Mouse (Mus musculus) 416B (cell line): ENCODE data around the gene Atp9a.

Experiments used
- DNase-seq: peaks from one replicate; pipeline ENCODE4 v3.0.0; 2011; ENCODE audit warnings: low read depth

Atp9a gene

DNA sequence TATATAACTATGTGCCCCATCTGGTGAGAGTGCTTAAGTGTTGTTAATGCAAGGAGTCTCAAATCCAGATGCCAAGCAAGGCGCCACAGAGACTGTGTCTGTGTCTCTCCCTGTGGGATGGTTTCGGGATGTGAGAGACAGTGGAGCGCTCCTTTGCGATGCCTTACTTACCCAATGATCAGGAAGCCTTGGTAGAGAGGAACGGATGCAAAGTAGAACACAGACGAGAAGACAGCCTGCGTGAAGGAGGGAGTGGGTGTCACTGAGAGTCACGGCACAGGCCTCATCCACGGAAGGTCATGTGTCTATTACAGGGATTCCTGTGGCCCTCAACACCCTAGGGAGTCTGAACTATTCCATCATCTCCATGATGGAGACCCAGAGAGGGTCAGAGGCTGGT is 101.7 kb downstream of the Atp9a start:
- no peak for DNase-seq

DNA sequence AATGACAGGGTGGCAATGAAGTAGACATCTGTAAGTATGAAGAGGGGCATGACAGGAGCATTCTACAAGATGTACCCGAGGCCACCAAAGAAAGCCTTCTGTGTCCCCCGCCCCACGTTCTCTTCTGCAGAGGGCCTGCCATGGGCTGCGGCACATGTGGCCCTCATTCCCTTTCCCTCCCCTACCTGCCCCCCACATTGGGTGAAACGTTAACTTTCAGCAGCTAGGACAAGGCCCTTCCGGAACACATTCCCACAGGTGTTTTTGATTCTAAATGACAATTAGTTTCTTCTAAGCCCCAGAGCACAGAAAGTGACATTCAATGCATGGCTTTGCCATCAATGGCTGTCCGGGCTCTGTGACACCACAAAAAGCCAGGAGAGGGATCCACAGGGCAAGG is 107.3 kb downstream of the Atp9a start:
- DNase-seq = no peak

DNA sequence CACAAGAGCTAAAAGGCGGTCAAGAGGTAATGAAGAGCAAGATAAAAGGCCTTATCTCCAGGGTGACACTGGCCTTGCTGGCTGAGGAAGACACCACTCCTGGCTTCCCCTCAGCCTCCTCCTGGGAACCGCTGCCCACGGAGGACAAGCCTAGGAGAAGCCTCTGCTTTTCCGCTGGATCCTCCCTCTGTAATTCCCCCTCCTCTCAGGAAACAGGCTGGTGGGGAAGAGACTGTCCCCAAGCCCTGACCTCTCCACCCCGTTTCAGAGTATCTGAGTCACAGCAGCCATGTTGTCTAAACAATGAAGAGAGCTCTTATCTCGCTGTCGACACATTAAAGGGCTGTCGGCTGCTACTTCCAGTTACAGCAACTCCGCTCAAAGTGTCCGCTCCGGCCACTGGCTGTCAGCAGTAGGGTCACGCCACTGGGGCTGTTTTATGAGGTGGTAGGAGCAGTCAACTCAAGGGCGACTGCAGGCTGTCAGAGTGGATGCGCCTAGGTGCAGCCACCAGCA is 108.8 kb downstream of the Atp9a start:
- DNase-seq = no peak

DNA sequence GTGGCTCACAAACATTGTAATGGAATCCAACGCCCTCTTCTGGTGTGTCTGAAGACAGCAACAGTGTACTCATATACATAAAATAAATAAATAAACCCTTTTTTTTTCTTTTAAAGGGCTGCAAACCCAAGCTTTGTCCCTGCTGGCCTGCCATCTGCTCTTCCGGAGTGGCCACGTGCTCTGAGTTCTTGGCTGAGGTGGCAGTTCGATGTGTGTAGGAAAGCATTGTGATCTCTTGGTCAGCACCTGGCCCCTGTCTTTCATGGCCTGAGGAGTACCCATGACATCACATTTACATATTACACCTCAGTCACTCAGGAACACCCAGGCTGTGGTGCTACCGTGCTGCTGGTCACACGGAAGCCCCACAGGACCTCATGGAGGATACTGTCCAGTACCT is 109.7 kb downstream of the Atp9a start:
- DNase-seq = no peak

DNA sequence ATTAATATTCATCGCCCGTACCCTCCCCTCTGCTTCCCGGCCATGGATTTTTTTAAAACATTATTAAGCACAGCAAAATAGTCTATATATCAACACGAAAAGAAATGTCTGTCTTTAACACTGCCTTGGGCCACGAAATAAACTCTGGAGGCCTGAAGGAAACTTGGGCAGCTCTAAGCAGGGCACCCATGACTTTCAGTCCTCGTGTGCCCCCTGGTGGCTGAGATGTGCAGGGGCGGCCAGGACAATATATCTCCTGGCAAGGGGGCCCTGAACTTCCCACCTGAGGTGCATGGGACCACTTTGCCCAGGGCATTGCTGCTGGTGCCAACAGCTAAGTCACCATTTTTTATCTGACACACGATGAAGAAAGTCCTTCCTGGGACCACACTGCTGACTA is 113.4 kb downstream of the Atp9a start:
- peak; percentile 71 for DNase-seq

DNA sequence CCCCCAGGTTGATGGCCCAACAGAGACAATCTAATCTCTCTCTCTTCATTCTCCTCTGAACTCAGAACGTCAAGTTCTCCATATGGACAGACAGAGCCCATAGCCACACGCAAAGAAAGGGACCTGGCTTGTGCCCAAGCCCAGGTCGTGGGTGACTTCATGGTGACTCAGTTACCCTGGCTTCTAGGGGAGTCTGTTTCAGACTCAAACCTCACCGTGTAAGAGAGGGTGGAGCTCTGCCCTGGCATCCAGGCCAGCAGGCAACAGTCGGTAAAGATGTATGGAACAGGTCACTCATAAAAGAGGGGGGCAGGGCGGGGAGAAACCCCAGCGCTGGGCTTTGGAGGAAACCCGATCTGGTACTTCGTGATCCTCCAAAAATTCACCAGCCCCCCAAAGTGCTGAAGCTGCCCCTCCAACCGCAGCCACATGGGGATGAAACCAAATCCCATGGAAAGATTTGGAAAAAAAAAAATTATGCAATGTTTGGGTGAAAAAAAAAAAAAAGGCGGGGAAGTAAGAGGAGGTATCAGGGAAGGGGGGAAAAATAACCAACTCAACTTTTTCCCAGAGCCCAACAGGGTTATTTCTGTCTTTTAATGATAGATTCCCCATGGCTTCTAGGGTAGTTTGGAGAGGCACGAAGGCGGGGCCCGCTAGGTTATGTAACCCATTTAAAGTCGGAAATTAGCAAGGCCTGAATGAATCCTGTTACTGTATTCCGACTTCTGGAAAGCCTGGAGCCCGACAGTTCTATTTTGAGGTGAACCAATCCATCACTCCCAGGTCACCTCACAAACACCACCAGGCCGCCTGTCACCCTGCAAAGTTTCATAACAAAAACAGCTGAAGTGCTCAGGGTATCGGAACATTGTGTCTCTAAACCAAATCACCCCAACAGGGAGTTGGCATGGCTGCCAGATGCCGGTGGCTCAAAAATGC is 114.1 kb downstream of the Atp9a start:
- DNase-seq = peak; percentile 21

DNA sequence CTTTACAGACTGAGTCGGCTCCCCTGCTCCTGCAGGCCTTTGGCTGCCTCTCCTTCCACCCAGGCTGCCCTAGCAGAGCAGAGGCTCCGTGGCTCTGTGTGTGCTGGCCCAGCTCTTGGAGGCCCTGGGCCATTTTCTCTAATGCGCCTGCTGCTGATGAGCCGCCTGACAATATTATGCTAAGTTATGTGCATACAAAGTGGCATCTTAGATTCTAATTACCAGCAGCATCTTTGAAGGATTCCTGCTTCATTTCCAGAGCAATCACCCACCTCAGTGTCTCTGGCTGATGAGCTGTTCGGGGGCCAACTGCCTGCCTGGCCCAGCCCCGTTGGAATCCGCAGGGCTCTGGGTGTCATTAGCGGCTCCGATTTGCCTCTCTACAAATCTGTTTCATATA is 115.8 kb downstream of the Atp9a start:
- DNase-seq = no peak

DNA sequence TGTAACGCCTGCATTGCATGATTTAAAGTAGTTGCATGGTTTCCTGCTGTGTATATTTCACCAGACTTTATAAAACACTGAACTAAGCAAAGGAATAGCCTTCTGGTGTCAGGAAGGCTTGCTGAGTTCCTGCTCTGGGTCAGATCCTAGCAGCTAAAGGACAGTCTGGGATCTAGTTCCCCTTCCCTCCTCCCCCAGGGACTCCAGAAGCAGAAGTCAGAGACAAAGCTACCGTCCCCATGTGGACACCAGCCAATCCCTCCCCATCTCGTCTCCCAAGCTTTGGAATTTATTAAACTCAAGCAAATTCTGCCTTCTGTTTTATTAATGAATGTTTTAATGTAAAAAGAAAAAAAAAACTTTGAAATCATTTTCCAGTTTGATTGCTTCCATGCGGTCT is 117.1 kb downstream of the Atp9a start:
- no peak for DNase-seq

DNA sequence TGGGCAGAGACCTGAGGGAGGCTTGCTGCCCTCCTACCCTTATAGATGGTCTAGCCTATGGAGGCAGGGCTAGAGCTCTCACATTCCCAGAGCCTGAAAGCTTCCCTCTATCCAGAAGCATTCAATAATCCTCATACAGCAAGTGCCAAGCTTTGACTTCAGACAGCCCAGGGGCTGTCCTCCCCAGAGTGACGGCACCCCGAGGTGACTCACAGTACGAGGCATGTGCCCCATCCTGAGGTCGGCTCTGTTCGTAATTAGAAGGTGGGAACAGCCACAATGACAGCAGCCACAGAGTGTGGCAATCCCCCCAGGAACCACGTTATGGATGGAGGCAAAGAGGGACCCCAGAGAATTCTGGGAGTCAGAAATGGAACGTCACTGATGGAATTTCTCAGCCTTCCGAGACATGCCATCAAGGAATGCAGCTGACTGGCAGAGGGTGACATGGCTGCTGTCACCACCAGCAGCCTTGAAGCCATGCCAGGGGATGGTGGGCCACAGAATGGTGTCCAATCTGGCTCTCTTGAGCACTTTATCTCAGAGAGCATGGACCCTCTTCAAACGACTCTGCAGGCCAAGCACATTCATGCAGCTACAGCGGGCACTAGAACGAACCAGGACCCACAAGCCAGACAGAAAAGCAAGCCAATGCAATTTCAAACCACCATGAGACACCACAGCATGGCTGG is 121.0 kb downstream of the Atp9a start:
- no peak for DNase-seq

DNA sequence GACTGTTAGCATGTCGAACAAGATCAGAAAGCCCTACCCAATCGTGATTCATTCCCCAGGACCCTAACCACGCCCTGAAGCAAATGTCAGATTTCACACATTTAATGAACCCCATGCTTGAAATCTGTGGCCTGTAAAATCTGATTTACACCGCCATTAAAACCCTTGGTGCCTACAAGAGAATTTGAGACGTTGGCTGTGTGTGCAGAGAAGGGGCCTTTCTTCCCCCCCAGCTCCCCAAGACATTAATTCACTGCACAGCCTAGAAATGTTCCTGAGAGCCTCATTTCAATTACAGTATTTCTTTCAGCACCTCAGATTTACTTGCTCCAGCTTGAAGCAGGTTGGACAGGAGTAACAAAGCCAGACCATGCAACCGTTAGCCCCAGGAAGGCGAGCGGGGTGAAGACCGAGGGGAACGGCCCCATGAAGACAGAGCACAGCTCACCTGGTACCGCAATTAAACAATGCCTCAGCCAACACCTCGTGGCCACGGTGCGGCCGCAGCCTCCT is 123.9 kb downstream of the Atp9a start:
- no peak for DNase-seq

DNA sequence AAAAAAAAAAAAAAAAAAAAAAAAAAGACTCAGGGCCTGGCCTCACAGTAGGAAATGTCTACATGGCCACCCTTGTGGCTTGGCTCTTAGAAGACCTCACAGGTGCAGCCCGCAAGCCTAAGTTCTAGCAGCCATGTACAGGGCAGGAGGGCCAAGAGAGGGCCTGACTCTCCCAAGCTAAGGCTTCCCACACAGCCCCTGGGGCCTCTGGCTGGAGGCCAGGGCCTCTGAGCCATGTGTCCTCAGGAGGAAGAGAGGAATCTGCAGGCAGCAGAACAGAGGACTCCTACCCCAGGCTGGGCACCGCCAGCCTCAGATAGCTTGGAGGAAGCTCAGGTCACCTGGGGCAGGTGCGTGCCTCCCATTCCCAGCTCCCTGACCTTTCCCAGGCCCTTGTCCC is 127.0 kb downstream of the Atp9a start:
- DNase-seq = no peak

DNA sequence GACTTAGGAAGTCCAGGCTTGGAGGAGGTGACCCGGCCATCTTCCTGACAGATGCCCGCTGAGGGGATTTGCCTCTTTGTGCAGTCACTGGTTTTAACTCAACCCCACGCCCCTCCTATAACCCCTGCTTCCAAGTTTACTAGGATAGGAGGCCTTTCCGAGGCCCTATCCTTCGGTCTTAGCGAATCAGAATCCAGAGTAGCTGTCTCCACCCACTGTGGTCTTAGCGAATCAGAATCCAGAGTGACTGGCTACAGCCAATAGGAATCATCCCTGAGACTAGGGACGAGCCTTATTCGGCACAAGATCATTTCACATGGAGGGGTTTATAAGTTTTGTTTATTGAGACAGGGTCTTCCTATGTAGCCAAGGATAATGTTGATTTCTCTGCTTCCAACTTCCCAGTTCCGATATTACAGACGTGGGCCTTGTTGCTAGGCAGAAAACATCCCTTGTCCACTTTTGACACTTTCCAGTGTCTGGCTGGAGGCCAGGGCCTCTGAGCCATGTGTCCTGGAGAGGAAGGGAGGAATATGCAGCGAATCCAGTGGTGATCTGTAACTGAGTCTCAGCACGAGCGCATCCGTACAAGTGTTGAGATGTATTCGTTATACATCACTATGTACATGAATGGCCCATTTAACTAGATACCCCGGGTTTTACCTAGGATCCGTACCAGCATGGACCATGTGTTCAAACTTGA is 127.9 kb downstream of the Atp9a start:
- no peak for DNase-seq

DNA sequence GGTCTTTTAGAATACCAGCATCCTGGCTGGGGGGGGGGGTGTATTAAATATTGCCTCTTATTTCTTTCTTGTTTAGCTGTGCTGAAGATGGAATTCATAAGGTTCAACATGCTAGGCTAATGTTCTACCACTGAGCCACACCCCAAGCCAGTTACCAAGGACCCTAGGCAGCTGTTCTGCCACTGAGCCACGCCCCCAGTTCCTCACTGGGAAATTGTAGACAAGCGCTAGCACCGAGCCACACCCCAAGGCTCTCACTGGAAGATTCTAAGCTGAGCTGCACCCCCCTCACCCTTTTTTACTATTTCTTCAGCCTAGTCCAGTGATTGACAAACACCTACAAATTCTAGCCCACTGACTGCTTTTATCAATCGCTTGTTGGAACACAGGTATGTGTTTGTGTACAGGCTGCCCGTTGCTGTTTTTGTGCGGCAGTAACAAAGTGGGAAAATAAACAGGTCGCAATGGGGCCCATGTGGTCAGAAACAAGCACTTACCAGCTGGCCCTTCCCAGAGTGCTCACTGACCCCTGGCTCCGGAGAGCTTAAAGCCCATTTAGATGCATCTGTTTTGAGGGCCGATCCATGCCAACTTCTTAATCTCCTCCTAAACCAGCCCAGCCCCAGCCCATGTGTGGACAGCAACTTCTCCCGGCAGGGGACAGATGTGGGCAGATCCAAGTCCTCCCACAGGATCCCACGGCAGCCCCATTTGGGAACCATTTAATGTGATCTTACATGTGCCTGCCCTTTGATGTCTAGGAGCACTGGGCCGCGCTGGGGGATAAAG is 128.9 kb downstream of the Atp9a start:
- DNase-seq = no peak

DNA sequence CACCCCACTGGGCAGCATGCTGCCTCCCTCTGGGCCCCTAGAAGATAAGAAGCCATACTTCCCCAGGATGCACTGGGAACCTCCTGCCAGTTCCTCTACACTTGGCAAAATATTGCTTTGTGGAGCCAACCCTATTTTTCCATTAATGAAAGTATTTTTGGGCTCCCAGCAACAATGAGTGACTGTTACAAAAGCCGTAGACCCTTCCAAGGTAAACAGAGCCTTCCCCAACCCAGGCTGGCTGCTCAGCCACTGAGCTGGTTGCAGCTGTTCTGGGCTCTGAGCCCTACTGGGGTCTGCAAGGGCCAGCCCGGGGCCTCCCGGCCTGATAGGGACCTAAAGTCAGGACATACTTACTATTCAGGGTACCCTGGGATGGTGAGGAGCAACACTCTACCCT is 131.3 kb downstream of the Atp9a start:
- DNase-seq = no peak

DNA sequence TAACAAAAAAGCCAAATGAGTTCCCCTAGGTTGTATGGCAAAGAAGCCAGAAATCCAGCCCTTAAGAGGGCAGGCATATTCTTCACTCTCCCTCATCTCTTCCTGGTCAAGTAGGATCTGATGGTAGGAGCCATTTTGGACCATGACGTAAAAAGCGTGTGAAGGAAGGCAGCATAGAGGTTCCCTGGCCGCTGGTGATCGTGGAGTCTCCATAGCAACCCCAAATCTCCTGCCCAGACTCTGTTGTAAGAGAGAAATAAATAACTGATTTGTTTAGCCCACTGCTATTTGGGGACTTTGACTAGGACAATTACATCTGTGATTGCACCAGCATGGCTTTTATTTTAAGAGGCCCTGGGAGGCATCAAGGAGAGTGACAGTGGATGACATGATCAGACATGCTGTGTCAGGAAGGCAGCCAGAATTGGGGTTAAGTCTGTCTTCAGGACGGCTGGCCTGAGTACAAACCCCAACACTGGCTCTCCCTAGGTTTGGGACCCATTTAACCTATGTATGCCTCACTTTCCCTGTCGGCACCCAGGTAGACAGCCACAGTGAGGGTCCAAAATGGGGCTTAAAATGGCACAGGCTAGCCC is 132.5 kb downstream of the Atp9a start:
- no peak for DNase-seq

DNA sequence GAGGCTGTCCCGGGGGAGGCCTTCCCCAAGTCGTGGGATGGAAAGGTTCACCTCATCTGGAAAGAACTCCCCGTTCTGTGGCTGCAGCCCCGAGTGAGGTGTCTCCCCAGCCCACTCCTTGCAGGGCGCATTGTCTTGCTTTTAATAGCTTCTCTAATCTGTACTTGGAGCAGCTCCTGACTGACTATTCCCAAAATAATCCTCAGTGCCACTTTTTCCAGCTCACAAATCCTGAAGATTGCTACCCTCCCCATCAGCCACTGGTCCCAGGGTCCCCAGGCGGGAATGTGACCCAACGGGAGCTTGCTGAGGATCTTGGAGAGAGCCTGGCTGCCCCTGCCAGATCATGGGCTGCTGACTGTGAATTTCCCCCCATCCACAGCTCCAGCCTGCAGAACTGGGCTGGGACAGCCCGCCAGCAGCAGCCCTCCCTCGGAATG is 134.1 kb downstream of the Atp9a start:
- DNase-seq = no peak

DNA sequence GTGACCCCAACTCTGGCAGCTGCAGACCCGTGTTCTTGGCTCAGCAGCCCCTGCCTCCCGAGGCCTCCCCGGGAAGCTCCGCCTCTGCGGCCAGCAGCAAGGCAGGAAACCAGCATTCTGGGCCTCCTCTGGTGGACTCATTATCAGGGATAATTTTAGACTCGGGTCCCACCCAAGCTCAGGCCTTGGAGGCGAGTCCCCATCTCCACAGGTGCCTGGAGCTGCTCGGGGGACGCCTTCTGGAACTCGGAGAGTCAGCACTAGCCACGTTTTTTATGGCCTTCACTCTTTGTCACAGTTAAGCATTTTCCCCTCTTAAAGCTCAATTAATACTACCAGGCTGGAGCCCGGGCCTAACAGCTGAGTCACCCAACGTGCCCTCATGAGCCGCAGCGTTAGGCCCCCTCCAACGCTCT is 137.5 kb downstream of the Atp9a start:
- DNase-seq = no peak

DNA sequence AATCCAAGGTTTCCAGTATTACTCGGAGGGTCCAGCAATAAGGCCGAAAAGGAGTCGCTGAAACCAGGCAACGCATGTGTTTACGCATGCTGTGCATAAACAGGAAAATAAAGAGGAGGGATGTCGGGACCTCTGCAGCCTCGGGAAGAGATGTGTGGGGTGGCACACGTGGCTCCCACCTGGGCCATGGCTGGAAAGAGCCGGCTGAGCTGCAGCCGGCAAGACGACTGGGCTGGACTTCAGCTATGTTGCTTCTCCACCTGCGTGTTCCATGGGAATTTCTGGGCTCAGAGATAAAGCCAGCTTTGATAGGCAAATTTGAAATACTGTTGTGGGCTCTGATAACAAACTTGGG is 139.8 kb downstream of the Atp9a start:
- DNase-seq = no peak

DNA sequence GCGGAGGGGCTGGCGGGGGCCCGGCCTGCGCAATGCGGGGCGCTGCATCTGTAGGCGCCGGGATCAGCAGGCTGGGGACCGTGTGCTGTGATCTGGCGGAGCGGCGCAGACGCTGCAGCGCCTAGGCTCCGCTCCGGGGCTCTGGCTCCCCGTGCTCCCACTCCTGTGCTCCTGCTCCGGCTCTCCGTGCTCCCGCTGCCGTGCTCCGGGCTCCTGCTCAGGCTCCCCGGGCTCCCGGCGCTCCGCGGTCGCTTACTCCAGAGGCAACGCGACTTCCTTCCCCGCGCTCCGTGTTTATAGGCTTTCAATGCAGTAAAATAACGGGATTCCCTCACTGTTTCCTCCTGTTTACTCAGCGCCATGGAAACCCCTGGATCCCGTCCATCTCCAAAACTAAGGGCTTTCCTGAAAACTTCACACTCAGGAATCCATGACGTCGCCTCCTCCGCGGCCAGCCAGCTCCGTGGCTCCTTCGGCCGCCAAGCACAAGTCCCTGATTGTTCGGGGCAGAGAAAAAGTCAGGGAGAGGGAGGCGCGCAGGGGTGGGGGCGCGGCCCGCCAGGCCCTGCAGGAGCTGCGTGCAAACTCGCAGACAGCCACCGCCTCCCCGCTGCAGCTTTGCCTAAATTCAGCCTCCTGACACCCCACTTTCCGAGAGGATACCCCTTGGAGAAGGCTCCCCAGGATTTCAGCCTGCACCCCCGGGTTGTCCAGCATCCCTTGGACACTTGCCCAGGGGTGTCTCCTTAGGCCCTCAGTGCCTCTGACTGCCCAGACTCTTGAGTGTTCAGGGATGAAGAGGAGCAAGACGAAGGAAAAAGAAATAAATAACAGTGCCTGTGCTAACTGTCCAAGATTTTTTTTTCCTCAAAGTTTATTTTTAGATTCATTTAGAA is 140.5 kb downstream of the Atp9a start, which contains the start of gene Nfatc2:
Gene Nfatc2 (minus strand): TSS at position 167 of the 896 bp plus-strand sequence.
- DNase-seq = no peak
